Mouse (Mus musculus) R1 (cell line): Measurements from ENCODE around the gene Tipin.

ENCODE experiments used
- DNase-seq: peaks from one replicate; pipeline ENCODE4 v3.0.0-alpha.2; 2018; ENCODE audit warnings: low read depth, low spot score

Tipin gene

DNA sequence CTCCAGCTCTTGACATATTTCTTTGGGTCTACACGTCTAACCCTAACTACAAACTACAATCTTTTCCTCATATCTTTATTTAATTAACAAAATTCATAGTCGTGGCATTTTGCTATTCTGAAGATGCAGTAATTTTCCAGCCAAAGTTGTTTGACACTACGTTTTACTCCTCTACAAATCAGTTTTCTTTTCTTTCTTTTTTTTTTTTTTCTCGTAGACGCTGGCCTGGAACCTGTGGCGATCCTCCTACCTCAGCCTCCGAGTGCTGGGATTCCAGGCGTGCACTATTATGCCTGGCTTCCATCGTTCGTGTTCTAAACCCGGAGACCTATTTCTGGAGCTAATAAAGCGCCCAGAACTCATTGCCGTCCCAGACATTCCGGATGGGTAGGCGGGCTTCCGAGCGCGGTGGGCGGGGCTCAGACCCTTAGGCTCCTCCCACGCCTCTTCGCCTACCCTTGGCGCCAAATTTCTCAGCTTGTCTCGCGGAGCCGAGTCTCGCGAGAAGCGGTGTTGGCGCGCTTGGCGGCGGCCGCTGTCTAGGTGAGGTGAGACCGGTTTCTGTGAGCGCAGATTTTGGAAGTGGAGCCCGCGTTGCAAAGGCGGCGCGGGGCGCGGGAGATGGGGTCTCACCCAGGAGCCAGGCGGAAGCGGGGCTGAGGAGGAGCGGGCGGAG is at the start of gene Tipin:
Gene Tipin (plus strand): TSS at position 477 of the 676 bp plus-strand sequence.
- DNase-seq, result peak; percentile 96

DNA sequence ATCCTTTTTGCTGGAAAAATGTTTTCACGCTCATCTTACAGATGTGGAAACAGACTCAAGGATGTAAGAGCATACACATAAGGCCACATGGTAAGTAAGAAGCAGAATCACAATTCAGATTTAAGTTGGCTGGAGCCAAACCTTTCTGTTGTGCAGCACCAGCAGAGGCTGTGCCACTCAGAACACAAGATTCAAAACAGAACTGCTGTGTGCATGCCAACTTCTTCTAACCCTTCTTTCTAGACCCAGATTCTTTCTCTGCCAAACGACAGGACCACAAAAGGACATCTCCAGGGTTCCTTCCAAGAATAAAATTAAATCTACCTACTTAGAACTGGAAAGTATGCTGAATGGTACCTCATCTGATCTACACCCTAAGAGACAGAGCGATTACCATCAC is 49.7 kb upstream of the Tipin start:
- DNase-seq, result no peak

DNA sequence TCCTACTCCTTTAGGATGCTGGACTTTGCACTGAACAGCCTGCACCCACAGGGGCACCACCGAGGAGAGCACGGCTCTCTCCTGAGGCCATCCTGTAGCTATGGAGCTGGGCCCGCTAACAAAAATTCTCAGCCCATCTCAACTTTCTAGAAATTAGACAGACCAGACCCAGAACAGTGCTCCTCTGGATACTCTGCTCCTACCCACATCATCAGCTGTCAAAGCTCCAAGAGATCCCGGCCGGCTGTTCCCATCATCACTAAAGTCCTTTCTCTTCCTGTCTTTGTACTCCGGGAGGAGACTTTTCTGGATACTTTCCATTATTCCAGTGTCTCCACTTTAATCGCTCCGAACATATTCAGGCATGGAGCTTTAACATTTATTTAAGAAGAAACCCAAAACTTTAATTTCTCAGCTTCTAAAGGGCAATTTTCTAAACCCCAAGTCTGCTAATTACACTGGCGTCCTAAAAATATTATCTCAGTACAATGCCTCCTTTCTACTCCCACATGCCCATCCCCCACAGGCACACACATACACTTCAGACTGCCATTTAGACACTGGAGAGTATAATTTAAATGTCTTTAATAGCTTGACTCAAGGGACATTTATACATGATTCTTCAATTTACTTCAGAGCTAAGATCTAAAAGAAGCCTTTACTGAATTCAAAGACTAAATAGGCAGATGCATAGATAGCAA is 49.0 kb upstream of the Tipin start:
- no peak for DNase-seq

DNA sequence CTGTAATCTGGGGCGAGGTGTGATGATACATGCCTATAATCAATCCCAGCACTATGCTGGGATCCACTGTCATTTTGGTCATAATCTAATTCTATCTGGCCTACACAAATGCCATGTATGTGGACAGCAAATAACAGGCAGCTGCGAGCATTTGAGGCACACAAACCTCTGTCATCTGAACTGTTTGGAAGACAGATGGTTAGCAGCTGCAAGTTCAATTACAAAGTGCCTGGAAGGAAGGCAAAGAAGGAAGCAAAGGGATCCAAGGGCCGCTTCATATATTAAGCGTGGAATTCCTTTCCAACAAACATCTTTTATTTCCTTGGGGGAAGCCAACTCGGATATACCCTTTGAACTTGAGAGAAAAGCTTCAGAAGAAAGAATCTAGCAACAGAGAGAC is 47.7 kb upstream of the Tipin start:
- no peak for DNase-seq

DNA sequence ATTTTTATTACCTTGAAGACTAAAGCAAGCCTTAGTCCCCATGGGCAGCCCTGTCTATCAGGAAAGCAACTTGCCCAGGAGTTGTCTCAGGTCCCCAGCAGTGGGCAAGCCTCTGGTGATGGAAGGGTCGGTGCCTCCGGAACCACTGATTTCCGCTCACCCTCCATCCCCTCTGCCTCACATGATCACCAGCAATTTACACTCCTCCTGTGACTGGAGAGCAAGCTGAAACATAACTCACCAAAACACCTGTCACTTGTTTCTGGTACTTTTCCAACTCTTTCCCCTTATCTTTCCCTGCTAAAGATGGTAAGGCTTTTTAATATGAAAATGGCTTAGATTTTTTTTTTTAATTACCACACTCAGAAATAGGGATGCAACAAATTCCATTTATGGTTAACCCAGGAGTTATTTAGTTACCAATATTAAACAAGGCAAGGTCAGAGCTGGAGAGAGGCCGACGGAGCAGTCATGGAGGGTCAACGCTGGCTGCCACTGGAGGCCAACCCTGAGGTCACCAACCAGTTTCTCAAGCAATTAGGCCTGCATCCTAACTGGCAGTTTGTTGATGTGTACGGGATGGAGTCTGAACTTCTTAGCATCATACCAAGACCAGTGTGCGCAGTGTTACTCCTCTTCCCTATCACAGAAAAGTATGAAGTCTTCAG is 46.5 kb upstream of the Tipin start, which contains the start of gene Uchl4:
Gene Uchl4 (plus strand): TSS at position 434 of the 668 bp plus-strand sequence.
- DNase-seq, result no peak

DNA sequence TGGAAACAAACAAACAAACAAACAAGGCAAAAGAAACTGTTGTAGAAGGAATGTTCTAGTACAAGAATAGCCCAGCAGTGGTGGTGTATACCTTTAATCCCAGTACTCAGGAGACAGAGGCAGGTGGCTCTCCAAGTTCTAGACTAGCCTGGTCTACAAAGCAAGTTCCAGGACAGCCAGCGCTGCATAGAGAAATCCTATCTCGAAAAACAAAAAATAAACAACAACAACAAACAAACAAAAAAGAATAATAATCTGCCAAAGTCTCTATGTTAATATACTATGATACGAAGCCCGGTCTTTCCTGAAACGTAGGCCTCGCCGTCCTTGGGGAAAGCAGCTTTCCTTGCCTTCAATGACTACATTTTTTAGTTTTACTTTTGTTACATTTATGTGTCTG is 45.3 kb upstream of the Tipin start:
- DNase-seq, result no peak

DNA sequence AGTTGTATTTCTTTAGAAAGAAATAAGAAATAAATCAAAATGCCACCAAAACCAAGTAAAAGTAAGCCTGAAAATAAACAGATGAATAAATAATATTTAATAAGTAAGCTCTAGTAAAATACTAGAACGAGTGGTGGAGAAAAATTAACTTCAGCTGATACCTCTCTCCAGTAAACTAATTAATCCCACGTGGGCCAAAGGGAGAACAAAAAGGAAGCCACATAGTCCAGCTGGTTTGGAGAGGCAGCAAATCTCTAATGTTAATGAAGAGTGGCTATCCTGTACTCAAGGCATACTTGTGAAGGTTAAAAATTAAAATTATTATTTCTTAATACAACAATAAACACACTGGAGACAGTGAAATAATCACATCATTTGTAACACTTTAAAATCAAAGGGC is 41.3 kb upstream of the Tipin start:
- DNase-seq, result no peak

DNA sequence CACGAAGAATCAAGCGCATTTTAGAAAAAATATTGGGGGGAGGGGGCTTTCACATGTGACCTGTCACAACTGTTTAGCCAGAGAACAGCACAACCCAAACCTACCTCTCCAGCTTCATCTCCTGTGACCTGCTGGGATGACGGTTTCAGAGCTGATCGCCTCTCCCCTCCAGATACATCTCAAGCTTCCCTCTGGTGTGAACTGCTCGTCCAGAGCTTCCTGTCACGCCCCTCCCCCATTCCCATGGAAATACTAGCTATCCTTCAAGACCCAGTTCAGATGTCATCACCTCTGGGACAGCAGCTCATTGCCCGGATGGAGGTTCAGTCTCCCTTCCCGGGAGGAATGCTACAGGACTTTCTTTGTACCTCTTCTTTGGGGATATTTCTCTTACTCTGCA is 40.7 kb upstream of the Tipin start:
- peak; percentile 88 for DNase-seq

DNA sequence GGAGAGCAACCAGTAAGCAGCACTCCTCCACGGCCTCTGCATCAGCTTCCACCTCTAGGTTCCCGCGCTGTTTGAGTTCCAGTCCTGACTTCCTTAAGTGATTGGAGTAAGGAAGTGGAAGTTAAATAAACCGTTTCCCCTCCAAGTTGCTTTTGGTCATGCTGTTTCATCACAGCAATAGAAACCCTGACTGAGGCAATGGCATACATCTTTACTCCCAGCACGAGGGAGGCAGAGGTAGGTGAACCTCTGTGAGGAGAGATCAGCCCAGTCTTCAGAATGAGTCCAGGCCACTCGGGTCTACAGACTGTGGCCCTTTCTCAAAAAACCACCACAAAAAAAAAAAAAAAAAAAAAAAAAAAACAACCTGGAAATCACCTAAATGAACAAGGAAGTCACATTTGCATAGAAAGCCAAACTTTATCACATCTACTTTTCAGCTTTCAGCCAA is 39.0 kb upstream of the Tipin start:
- peak; percentile 43 for DNase-seq

DNA sequence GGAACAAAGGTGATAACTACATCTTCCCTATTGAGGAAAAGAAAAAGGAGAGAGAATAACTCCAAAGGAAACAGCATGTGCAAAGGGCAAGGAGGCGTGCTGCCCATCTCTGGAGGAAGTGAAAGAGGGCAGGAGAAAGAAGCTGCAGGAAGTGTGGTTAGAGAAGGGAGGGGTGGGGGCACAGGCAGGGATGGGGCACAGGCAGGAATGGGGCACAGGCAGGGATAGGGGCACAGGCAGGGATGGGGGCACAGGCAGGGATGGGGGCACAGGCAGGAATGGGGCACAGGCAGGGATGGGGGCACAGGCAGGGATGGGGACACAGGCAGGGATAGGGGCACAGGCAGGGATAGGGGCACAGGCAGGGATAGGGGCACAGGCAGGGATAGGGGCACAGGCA is 32.0 kb upstream of the Tipin start:
- DNase-seq, result no peak

DNA sequence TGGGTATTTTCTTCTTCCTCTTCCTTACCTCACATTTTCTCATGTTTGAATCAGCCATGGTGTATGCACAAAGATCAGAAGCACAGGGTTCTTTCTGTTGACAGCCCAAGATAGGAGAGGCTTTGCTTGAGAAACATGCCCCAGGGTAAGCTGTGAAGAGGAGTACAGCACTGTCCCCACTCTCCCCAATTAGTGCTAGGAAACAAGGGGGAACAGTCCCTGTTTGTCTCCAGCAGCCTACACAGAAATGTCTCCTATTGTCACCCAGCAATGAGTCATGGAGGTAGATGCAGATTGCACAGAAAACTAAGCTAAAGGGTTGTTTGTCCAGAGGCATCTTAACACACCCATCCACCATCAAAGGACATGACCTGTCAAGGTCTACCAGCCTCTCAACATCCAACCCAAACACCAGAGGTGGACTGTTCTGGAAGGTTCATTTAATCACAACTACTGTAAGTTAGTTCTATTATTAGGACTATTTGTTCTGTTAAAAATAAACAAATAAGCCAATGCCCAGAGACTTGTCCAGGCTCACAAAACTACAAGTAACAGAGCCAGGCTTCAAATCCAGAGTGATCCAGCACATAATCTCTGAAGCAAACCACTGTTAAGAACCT is 31.2 kb upstream of the Tipin start:
- no peak for DNase-seq

DNA sequence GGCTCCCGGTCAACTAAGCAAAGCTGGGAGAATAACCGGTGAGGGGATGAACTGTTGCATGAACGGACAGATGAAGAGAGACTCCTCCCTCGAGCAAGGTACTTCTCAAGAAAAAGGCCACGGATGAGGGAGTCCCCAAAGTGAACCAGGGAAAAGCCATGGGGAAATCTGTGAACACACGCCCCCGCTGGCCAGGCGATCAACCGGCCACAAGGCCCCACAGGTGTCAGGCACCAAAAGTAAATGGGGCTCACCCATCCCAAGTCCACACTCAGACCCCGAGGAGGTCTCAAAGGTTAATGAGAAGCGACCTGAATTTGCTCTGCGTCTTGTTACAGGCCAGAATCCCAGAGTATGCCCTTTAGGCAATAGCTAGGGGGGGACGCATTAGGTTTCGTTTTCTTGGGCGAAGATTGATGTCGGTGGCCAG is 28.8 kb upstream of the Tipin start:
- no peak for DNase-seq

DNA sequence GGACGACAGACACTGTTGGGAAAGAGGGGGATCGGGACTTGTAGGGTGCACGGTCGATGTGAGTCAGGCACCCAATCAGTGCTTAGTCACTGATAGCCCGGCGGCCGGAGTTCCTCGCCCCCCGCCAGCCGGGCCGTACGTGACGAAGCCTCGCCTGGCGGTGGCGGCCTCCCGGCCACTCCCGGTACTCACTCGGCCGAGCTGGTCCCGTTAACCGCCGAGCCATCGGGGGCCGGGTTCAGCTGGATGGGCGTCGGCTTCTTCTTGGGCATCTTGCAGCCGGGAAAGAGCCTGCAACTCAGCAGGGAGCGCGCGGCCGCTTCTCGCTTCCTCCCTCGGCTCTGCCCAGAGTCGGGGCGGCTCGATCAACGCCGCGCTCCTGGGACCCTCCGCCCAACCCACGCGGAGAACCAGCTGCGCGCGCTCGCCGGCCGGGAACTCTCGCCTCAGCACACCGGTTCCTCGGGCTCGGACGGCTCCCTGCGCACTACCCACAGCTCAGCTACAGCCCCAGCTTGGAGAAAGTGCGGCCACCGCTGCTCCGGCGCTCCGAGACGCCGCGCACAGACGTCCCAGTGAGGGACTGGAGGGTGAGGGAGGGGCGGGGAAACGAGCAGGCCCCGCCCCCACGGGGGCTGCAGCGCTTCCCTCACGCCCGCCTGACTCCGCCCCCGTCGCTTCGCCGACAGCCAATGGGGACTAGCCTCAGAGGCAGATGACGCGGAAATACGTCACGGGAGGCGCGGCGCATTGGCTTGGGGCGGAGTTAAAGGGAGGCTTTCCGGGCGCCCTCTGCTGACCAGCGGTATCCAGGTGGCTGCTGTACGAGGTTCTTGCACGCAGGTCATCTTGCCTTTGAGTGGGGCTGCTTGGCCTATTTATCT is 28.1 kb upstream of the Tipin start, which contains the start of gene Map2k1:
Gene Map2k1 (minus strand): TSS at position 611 of the 884 bp plus-strand sequence.
- peak; percentile 99 for DNase-seq

DNA sequence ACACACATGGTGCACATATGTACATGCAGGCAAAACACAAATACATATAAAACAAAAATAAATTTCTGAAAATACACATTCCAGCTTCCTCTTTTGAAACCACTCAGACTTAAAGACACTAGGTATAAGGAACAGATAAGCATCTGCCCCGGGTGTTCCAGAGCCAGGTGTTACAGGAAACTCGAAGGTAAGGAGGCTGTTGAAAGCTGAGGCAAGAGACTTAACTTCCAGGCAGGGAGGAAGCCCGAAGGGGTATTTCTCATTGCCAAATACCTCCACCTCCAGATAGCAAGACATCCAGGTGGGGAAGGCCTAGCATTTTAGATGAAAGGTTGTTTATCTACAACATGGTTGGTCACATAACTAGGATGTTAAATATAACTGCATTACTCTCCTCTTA is 26.0 kb upstream of the Tipin start:
- DNase-seq, result no peak

DNA sequence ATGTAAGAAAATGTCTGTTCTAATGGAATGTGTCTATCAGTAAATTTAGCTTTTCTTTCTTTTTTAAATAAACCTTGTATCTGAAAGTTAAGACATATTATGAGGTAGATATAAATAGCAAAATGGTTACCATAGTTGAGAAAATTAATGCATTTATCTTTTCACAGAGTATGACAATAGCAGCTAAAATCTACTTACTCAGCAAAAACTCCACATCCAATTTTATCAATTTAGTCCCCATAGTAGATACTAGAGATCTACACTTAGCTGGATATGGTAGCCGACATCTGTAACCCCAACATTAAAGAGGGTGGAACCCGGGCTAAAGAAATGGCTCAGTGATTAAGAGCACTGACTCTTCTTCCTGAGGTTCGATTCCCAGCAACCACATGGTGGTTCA is 25.2 kb upstream of the Tipin start:
- DNase-seq, result no peak

DNA sequence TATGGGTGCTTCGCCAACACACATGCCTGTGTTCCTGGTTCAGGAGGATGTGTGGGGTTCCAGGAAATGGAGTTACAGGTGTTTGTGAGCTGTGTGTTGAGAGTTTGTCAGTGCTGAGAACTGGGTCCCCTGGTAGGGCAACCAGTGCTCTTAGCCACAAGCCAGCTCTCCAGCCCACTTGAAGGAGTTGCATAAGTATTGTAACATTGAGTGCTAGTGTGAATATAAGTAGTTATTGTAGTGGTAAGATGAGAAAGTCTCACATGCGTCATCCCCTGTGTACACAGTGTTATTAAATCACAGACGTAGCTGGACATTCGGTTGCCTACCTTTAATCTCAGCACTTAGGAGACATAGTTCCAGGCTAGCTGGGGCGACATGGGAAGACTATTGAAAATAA is 21.5 kb upstream of the Tipin start:
- DNase-seq, result no peak

DNA sequence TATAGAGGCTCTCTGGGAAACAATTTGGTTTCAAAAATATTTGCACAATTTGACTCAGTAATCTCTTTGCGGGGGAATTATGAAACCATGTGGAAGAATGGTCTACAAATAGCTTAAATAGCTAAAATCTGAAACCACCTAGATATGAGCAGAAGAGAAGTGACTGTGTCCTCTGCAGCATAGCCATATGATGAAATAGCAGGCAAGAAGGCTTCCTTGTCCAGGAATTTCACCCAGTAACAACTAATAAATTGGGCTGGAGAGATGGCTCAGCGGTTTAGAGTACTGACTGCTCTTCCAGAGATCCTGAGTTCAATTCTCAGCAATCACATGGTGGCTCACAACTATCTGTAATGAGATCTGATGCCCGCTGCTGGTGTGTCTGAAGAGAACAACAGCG is 20.4 kb upstream of the Tipin start:
- DNase-seq, result no peak

DNA sequence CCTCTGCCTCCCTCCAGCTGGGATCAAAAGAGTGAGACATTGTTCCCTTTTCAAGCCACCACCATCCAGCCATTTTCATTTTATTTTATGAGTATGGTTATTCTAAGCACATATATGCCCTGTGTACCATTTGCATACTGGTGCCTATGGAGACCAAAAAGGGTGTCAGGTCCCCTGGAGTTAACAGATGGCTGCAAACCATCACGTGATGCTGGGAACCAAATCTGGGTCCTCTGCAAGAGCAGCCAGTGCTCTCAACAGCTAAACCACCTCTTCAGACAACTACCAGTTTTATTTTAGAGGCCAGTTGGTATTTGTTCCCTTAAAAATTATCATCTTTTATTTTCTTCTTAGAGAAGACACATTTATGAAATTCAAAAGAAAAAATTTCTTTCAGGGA is 16.6 kb upstream of the Tipin start:
- no peak for DNase-seq

DNA sequence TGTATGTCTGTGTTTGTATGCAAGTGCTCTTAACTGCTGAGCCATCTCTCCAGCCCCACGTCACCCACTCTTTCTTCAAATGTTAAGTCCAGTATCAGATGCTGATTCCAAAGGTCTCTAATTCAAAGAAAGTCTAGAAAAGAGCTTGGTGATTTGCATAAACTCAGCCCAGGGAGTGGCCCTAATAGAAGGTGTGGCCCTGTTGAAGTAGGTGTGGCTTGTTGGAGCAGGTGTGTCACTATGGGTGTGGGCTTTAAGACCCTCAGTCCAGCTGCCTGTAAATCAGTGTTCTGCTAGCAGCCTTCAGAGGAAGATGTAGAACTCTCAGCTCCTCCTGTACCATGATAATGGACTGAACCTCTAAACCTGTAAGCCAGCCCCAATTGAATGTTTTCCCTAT is 14.2 kb upstream of the Tipin start:
- DNase-seq, result peak; percentile 95

DNA sequence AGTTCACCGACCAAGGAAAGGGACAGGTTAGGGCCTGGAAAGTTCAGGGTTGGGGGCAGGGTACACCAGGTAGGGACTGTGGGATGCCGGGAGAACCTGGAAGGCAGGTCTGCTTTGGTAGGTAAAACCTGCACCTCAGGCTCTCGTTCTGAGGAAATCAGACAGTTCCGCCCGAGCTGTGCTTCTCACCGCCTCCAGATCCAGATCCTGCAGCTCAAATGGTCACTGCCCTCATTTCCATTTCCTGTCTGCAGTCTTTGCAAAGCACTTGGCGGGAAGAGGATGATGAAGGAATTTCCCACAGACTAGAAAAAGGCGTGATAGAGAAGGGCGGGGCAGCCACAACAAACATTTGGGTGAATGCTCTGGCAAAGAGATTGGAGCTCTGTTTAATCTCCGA is 13.2 kb upstream of the Tipin start:
- DNase-seq, result peak; percentile 96

DNA sequence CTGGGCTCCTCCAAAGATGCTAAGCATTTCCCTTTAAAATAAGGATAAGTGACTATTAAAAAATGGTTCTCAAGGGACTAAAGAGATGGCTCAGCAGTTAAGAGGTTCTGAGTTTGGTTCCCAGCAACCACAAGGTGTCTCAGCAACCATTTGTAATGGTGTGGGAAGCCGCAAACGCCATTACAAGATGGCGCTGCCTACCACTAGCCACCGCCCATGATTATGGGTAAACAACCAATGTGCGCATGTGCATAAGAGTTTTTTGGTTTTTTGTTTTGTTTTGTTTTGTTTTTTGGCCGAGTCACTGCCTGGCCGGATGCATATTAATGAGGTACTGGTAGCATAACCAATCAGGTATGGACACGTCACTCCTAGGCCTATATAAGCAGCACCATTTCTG is 12.5 kb upstream of the Tipin start:
- peak; percentile 88 for DNase-seq
